Mouse (Mus musculus): ENCODE results near the gene Serpine1. TPM values are rescaled to one million over a fixed set of nuclear protein-coding genes. Genes with fewer than 3 reads are reported as not detected.

Serpine1 gene
- not detected for total RNA-seq (2023)

DNA sequence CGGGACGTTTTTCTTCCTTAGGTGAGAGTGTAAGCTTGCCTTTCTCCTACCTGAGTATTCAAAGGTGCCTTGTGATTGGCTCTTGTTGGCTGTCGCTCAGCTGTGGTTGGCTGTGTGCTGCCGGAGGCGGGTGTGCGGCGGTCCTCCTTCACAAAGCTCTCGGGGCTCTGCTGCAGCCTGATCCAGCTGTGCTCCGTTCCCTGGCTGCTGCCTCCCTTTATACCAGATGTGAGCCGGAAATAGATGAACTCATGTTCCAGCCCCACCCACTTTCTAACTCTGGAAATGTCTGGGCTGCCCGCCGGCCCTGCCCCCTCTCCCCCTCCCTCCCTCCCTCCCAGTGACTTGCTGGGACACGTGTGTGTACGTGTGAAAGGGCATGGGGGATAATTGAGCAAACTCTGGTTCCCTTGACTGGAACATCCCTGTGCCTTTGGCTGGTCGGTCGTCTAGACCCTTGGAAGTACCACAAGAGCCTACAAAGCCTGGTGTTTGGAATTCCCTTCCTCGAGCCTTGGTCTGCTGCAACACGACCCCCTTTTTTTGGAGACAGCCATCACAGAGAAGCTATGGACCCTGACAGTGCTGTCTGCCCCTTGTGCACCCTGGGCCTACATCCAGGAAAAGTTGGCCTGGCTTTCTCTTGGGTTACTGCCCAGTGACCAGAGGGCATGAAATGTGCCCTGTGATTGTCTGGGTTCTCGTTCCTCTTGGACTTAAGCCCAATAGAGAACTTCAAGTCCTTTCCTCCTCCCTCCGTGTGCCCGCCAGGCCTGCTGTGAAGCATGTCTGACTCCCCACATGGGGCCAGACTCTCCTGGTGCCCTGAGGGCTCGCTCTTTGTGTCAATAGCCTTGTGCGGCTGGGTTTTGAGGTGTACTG lies at the start of gene Serpine1:
Gene Serpine1, minus strand, starts transcription at position 190 of the 882 bp plus-strand sequence.

DNA sequence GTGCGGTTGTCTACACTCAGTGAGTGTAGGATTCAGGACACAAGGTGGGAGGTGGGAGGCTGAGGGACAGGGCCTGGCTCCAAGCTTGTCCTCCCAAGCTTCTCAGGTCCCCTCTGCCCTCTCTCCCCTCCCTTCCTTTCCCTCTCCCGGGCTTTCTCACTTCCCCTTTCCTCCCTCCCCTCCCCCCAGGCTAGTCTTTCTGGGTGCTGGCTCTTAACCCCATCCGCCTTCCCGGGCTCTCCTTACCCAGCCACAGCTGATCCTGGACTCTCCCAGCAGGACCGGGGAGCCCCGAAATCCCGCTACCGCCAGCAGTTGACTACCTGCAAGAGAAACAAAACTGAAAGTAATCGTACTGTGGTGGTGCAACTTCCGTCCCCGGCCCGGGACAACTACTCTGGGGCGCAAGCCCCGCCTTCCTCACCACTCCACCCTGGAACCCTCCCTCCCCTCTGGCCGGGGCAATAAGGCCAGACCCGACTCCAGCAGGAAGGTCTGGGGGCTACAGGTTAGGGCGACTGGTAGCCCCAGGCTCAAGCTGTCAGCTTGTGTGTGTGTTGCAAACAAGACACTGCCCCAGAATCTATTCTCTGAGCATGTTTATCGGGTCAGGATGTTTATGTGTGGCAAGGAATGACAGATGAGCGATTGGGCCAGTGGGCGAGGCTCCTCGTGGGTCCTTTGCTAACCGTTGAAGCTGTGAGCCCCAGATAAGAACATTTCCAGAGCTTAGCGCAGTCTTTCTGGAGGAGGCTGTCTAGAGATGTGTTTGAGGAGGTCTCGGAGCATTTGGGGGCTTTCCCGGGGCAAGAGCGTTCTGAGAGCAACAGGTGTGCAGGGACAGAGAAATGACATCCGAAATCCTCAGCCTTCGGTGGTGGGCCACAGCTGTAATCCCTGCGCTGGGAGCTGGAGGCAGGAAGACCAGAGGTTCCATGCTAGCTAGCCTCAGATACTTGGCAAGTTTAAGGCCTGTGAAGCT lies 44.1 kb upstream of the Serpine1 start, which contains the start of gene Trim56:
Gene Trim56, minus strand, starts transcription at position 344 of the 982 bp plus-strand sequence.

DNA sequence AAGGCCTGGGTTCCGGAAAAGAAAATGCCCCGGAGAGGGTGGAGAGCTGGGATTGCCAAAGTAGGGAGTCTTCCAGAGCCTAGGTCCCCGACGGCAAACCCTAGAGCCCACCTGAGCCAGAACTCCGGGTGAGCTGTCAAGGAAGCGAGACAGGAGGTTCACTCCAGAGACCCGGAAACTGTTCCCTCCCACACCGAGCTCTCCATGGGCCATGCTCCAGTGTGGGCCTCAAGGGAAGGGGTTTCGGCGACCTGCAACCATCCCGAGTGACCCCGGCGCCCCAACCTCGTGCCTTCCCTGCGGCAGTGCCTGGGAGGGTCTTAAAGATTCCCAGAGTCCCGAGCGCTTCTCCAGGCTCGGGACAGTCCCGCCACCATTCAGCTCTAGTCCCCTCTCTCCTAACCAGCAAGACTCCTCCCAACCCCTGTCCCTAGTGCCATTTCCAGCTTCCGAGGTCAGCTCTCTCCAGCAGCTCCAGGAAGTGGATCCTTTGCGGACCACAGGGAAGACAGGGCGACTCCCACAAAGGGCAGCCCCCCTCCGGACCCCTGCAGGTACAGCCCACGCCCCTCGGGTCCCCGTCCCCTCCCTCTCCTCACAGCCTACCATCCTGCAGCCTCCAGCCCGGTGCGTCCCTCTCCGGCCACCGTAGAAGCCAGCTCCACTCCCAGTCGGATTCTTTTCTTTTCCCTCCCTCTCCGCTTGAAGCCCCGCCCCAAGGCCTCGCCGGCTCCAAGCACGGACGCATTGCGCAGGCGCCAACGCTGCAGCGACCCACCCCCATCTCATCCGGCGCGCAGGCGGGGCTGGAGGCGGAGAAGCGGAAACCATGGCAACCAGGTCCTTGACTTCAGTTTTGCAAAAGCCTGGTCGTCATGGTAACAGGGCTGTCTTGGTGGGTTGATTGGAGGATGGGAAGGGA lies 26.4 kb downstream of the Serpine1 start, which contains the start of gene Ap1s1:
Gene Ap1s1, minus strand, starts transcription at position 734 of the 922 bp plus-strand sequence.

DNA sequence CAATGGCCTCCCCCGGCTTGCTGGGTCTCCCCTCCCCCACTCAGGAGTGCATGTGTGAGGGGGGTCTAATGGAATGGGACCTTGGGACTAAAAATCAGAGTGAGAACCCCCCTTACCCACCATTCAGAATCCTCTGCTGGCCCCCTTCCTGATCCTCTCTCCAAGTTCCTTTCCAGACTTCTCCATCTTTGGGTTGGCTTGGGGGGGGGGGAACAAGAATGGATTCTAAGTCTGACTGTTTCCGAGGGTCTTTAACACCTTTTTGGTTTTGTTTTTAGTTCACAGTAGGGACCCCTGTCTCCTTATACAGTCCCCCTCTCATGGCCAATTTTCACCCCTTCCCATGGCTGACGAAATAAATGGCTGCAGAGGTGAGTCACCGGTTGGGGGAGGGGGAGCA lies 46.0 kb downstream of the Serpine1 start, which contains the start of gene Vgf:
Gene Vgf, plus strand, starts transcription at position 301 of the 400 bp plus-strand sequence.

Other genes with a start within 250 kb of the Serpine1 start
- gene Col26a1, start 189.1 kb downstream of the Serpine1 start, total RNA-seq (2023), result not detected
- gene Ift22, start 164.1 kb downstream of the Serpine1 start, total RNA-seq (2023), result 3.7 TPM
- 119 TPM for gene Fis1, start 119.0 kb downstream of the Serpine1 start, total RNA-seq (2023)
- gene Cldn15, start 105.7 kb downstream of the Serpine1 start, total RNA-seq (2023), result 0.28 TPM
- 13.6 TPM for gene Plod3, start 85.2 kb downstream of the Serpine1 start, total RNA-seq (2023)
- 22.6 TPM for gene Znhit1, start 84.2 kb downstream of the Serpine1 start, total RNA-seq (2023)
- not detected for gene Vgf, start 45.9 kb downstream of the Serpine1 start, total RNA-seq (2023)
- gene Ap1s1, start 26.1 kb downstream of the Serpine1 start, total RNA-seq (2023), result 25.9 TPM
- gene Trim56, start 43.9 kb upstream of the Serpine1 start, total RNA-seq (2023), result 87.5 TPM
- gene Muc3, start 77.1 kb upstream of the Serpine1 start, total RNA-seq (2023), result not detected
- 3.5 TPM for gene Muc3a, start 140.1 kb upstream of the Serpine1 start, total RNA-seq (2023)
- 0.80 TPM for gene Ache, start 215.3 kb upstream of the Serpine1 start, total RNA-seq (2023)
- 0.86 TPM for gene Ufsp1, start 222.4 kb upstream of the Serpine1 start, total RNA-seq (2023)
- gene Srrt, start 235.4 kb upstream of the Serpine1 start, total RNA-seq (2023), result 437 TPM
- gene Trip6, start 242.1 kb upstream of the Serpine1 start, total RNA-seq (2023), result 7.5 TPM

Data from CD8-positive naive resting alpha-beta T cell, adult 57 days (primary cell).